Mouse (Mus musculus): Measurements from ENCODE around the gene Dnajc7.
A peak's percentile ranks its signal among the peaks of the same experiment; 100 is the strongest.
"Not testable (repeated sequence)": the region's sequence is repeated elsewhere in the genome, so short reads cannot be mapped to it uniquely, and the experiment has no call there.

Gene Dnajc7

DNA sequence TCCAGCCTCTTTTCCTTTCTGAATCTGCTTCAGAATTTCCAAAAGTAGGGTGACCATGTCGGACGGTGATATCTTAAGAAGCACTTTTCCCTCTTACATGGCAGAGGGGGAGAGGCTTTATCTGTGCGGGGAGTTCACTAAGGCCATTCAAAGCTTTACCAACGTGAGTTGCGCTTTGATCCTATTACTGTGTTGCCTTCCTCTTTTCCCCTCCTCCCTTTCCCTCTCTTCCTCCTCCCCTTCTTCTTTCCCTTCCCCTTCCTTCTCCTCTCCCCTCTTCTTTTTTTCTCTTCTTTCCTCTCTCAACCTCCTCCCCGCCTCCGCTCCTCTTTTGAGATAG lies 74.3 kb downstream of the Dnajc7 start:
- DNase-seq = no peak

DNA sequence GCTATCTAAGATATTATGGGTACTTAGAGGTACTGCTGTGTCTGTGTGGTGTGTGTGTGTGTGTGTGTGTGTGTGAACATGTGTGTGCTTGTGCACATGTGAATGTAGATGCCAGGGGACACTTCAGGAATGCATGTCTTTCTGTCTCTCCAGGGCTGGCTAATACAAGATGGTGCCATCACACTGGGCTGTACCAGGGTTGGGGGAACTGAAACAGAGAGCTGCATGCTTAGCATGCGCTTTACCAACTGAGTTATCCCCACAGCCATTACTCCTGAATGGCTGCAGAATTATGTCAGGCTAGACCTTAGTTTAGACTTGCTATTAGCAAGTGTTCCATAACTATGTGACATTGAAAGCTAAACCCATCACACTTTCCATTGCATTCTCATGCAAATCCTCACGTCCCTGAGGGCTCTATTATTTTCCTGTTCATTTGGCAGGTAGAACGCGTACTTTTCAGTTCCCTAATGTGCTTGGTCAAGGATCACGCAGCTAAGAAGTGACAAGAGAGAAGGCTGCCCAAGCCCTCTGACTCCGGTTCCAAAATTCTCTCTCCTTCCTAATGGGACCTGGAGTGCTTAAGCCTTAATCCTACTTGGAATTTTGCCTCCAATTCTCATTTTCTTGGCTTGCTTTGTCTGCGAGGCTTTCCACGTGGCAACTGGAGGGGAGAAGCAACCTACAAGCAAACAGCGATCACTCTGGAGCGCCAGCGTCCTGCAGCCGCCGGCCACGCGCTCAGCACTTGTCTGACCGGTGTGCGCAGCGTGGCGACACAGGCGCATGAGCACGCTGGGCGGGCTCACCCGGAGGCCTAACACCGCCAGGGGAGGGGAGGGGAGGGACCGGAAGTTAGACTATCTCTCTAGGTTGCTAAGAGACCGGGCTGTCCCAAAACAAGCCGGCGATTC lies 74.9 kb downstream of the Dnajc7 start, which contains the start of gene Ttc25:
TSS of gene Ttc25 (plus strand) at position 776 of the 914 bp plus-strand sequence.
- peak; percentile 52 to 54 for DNase-seq

- DNase-seq = no peak
Observed at GRCm38 (mm10) chr11:100541577-100541976, 78.4 kb downstream of the Dnajc7 start.

- DNase-seq = no peak
Observed at GRCm38 (mm10) chr11:100540966-100541365, 79.0 kb downstream of the Dnajc7 start.

DNA sequence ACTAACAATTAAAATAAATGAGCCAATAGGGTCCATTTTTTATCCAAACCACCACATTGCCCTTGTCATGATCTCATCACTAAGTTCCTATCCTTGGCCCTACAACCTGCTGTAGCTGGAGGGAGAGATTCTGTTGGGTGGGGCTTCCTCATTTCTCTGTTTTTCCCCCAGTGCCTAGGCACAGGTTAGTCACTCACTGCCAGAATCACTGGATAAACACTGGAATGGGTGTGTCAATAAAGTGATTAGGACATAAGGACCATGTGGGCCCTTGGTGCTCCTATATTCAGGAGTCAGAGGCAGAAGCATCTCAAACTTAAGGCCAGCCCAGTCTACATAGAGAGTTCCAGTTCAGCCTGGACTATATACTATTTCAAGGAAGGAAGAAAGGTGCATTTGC lies 83.5 kb downstream of the Dnajc7 start:
- DNase-seq = no peak

- no peak for DNase-seq
Observed at GRCm38 (mm10) chr11:100535996-100536395, 84.0 kb downstream of the Dnajc7 start.

- DNase-seq = not testable (repeated sequence)
Observed at GRCm38 (mm10) chr11:100534821-100535220, 85.1 kb downstream of the Dnajc7 start.

DNA sequence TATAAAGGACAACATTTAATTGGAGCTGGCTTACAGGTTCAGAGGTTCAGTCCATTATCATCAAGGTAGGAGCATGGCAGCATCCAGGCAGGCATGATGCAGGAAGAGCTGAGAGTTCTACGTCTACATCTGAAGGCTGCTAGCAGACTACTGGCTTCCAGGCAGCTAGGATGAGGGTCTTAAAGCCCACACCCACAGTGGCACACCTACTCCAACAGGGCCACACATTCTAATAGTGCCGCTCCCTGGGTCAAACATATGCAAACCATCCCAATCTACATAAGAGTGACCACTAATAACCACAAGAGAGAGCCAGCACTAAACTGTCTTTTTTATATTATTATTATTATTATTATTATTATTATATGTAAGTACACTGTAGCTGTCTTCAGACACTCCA lies 85.6 kb downstream of the Dnajc7 start:
- not testable (repeated sequence) for DNase-seq

DNA sequence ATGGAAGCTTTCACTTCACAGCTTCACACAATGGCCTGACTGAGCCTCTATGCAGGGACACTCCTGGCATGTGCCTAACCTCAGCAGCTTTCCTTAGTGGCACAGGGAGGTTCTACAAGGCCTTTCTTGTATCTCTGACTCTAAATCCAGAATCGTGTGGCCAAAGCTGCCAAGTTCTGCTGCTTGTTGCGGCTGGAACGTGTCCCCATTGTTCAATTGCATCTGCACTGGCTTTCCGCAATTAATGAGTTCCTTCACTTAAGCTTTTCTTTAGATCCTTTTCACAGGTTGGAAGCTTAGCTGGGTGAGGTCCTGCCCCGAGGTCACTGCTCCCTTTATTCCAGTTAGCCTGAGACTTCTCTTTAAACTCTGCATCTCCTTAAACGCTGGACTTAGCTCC lies 86.1 kb downstream of the Dnajc7 start:
- DNase-seq = no peak

Measured in cerebellum, postnatal 14 days (tissue).